Mouse (Mus musculus) c-Kit-positive CD71-positive TER-119-positive erythroid progenitor cells, embryonic 14.5 days (primary cell): ENCODE data around the gene Acox2.
A peak's percentile ranks its signal among the peaks of the same experiment; 100 is the strongest.

Experiments used
- DNase-seq: peaks from one replicate; pipeline ENCODE4 v3.0.0-alpha.2; 2013; ENCODE audit warnings: low spot score

Gene Acox2

GRCm38 (mm10) chr14:8213803-8214224, 45.3 kb downstream of the Acox2 start, which contains the start of gene Kctd6:
TSS of gene Kctd6 (plus strand) at chr14:8214140.
- DNase-seq = peak; percentile 93

- DNase-seq = no peak
Observed at GRCm38 (mm10) chr14:8212996-8213395, 46.2 kb downstream of the Acox2 start.

GRCm38 (mm10) chr14:8209896-8210295, 49.3 kb downstream of the Acox2 start:
- no peak for DNase-seq

- DNase-seq = no peak
Observed at GRCm38 (mm10) chr14:8208876-8209275, 50.3 kb downstream of the Acox2 start.

GRCm38 (mm10) chr14:8207543-8207942, 51.6 kb downstream of the Acox2 start:
- DNase-seq = no peak

- no peak for DNase-seq
Observed at GRCm38 (mm10) chr14:8207105-8207504, 52.0 kb downstream of the Acox2 start.

- DNase-seq = no peak
Observed at GRCm38 (mm10) chr14:8206179-8206910, 52.8 kb downstream of the Acox2 start.

- no peak for DNase-seq
Observed at GRCm38 (mm10) chr14:8201715-8202114, 57.4 kb downstream of the Acox2 start.

- DNase-seq = no peak
Observed at GRCm38 (mm10) chr14:8200769-8201168, 58.4 kb downstream of the Acox2 start.

GRCm38 (mm10) chr14:8192727-8193126, 66.4 kb downstream of the Acox2 start:
- no peak for DNase-seq

- DNase-seq = no peak
Observed at GRCm38 (mm10) chr14:8191331-8191965, 67.7 kb downstream of the Acox2 start.

GRCm38 (mm10) chr14:8190556-8190955, 68.6 kb downstream of the Acox2 start:
- DNase-seq = no peak

GRCm38 (mm10) chr14:8186278-8187045, 72.7 kb downstream of the Acox2 start:
- DNase-seq = no peak

- no peak for DNase-seq
Observed at GRCm38 (mm10) chr14:8183330-8183729, 75.8 kb downstream of the Acox2 start.

GRCm38 (mm10) chr14:8180371-8181035, 78.7 kb downstream of the Acox2 start:
- DNase-seq = no peak

GRCm38 (mm10) chr14:8176251-8176650, 82.9 kb downstream of the Acox2 start:
- no peak for DNase-seq
